Mouse (Mus musculus): ENCODE data around the gene Ppp2r5b. TPM values are rescaled to one million over a fixed set of nuclear protein-coding genes. Genes with fewer than 3 reads are reported as not detected.
A peak's percentile ranks its signal among the peaks of the same experiment; 100 is the strongest.

Gene Ppp2r5b
- total and polyA plus RNA-seq, 3 experiments = 2.8 to 9.8 (median 3.4) TPM

DNA sequence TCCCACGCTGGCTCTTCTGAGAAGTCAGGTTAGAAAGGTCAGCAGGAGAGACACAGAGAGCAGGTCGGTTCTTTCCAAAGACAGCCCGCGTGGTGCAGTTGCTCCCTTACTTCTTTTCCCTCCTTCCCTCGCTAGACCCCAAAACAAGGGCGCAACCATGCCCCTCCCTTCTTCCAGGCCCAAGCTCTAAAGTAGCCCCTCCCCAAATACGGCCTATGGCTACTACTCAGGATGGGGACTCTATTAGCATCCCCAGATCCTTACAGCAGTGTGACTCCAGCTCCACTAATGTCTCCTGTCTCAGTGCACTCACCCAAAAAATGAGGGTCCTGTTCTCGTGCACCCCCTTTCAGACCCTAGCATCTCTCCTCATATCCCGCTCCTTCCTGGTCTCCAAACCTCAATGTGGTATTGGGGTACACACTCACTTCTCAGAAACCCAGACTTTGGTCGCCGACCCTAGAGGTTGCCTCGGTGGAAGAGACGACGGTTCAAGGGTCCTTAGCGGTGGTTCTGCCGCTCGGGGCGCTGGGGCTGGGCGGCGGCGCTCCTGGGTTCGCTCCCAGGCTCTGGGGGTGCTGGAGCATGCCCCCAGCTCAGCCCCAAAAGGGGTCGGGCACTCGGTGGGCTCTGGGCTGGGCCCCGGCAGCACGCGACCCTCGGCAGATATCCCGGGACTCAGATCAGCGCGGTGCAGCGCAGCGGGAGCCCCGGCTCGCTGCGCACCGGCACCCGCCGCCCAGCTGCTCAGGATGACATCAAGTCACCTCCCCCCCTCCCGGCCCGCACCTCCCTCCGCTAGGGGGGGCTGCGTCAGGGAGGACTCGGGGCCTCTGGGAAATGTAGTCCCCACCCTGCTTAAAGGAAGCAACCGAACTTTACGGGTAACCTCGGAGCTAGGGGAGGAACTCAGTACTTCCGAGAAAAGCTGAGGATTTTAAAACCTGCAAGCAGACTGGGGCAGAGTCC is at the start of gene Ppp2r5b (continued):
- TF ChIP-seq ELF1 (IDR thresholded peaks at IDR 0.05; ENCODE audit: low read depth, low read length) = peak; percentile 60; the same call in 1 of the 2 replicates

DNA sequence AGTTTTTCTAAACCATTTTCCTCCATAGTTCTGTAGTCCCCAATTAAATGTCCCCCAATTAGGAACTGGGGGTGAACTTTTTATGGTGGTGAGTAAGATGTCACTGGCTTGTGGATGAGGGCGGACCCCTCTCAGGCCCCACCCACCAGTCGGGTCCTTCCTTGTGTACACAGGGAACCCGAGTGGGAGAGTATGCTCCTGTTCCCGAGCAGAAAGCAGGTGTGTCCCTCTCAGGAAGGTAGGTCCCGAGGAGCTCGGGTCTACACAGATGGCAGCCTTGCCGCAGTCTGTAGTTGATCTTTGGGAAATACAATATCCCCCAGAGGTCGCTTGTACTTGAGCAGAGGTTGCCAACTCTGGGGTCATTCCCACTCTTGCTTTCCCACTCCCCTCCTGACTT is 49.6 kb upstream of the Ppp2r5b start:
- Histone ChIP-seq H3K4me2 (ENCODE audit: insufficient read depth, low read depth, poor library complexity, severe bottlenecking) (no peak overlapping the region), H3K9me3 (replicated peaks; ENCODE audit: low read length) (no peaks in the 10 kb centered on the region), H3K79me2 (replicated peaks; ENCODE audit: control insufficient read depth, extremely low read depth, insufficient read depth, poor library complexity, severe bottlenecking) (peaks cover 87% of the 10 kb centered on the region), H3K36me3 (replicated peaks in 1 of 2; ENCODE audit: control insufficient read depth in 1 of 2, insufficient read depth in 1 of 2, low read length in 1 of 2) (peaks cover 89 to 94% of the 10 kb centered on the region in 2 experiments), H3K9ac (ENCODE audit: insufficient read depth, low read depth) (peak overlapping the region; percentile 25; the same call in 1 of the 2 replicates), H3K4me1 (ENCODE audit: control insufficient read depth in 1 of 2, insufficient read depth in 2 of 2) (peaks cover 61 to 94% of the 10 kb centered on the region in 2 experiments), H3K27me3 (replicated peaks) (no peaks in the 10 kb centered on the region), H3K27ac (ENCODE audit: insufficient read depth, low read depth) (peak overlapping the region; percentile 85), H3K4me3 (replicated peaks in 1 of 3; ENCODE audit: low read depth in 2 of 3, low read length in 2 of 3, poor library complexity in 1 of 3) (no peak overlapping the region)
- dilution Hi-C loops (cut with MboI; ENCODE audit: extremely low pct_ligation_motif_present, extremely low pct_unique_long_range_greater_than_20kb, low sequenced_read_pairs) = no loop called here
- TF ChIP-seq POLR2A (IDR thresholded peaks at IDR 0.05; ENCODE audit: low read depth, low read length) = no peak
- TF ChIP-seq BHLHE40 (IDR thresholded peaks at IDR 0.05; ENCODE audit: low read depth, low read length) = no peak
- no peak for TF ChIP-seq ZKSCAN1 (IDR thresholded peaks at IDR 0.05; ENCODE audit: borderline replicate concordance, low read depth, low read length)
- no peak for TF ChIP-seq ZNF384 (IDR thresholded peaks at IDR 0.05; ENCODE audit: low read depth, low read length)
- TF ChIP-seq KAT2A (IDR thresholded peaks at IDR 0.05; ENCODE audit: insufficient replicate concordance, low read length) = no peak
- no peak for TF ChIP-seq MYC (IDR thresholded peaks at IDR 0.05; ENCODE audit: low read depth, low read length)
- TF ChIP-seq MAZ (IDR thresholded peaks at IDR 0.05; ENCODE audit: low read depth, low read length) = no peak
- no peak for TF ChIP-seq GABPA (IDR thresholded peaks at IDR 0.05; ENCODE audit: insufficient replicate concordance, low read depth, low read length)
- no peak for TF ChIP-seq HCFC1 (IDR thresholded peaks at IDR 0.05; ENCODE audit: low read depth, low read length)
- TF ChIP-seq TCF12 (IDR thresholded peaks at IDR 0.05; ENCODE audit: low read depth, low read length) = no peak
- TF ChIP-seq UBTF (IDR thresholded peaks at IDR 0.05; ENCODE audit: low read depth, low read length) = no peak
- DNase-seq (ENCODE audit: extremely low read depth) = no peak
- in situ Hi-C loops (cut with MboI; ENCODE audit: low pct_ligation_motif_present, low pct_unique_long_range_greater_than_20kb, low sequenced_read_pairs) = no loop called here

DNA sequence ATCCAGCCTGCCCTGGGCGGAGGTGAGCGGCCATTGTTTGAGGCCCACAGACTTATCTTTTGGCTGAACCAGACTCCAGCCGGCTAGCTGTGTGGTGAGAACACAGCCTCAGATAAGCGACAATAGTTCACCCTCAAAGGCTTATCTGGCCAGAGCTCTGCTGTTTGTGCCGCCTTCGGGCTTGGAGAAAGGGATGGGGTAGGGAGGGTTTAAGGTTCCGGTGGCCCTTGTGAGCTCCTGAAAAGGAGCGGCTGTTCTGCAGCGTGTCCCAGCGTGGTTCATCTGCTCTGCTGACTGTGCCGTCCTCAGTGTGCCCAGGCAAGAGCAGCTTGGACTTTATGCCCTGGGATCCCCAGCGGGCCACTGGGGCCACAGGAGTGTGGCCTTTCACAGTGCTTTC is 48.8 kb upstream of the Ppp2r5b start:
- no peaks in the 10 kb centered on the region for H3K27me3 ChIP-seq (replicated peaks)
- H3K36me3 ChIP-seq (replicated peaks in 1 of 2; ENCODE audit: control insufficient read depth in 1 of 2, insufficient read depth in 1 of 2, low read length in 1 of 2) = peaks cover 88 to 93% of the 10 kb centered on the region in 2 experiments
- DNase-seq (ENCODE audit: extremely low read depth) = no peak
- H3K4me1 ChIP-seq (ENCODE audit: control insufficient read depth in 1 of 2, insufficient read depth in 2 of 2) = peaks cover 54 to 87% of the 10 kb centered on the region in 2 experiments
- dilution Hi-C loops (cut with MboI; ENCODE audit: extremely low pct_ligation_motif_present, extremely low pct_unique_long_range_greater_than_20kb, low sequenced_read_pairs) = no loop called here
- no peak overlapping the region for H3K4me2 ChIP-seq (ENCODE audit: insufficient read depth, low read depth, poor library complexity, severe bottlenecking)
- H3K9me3 ChIP-seq (replicated peaks; ENCODE audit: low read length) = no peaks in the 10 kb centered on the region
- peaks cover 87% of the 10 kb centered on the region for H3K79me2 ChIP-seq (replicated peaks; ENCODE audit: control insufficient read depth, extremely low read depth, insufficient read depth, poor library complexity, severe bottlenecking)
- TF ChIP-seq TCF12 (IDR thresholded peaks at IDR 0.05; ENCODE audit: low read depth, low read length) = no peak
- no peak for TF ChIP-seq MYC (IDR thresholded peaks at IDR 0.05; ENCODE audit: low read depth, low read length)
- no peak for TF ChIP-seq CHD1 (IDR thresholded peaks at IDR 0.05; ENCODE audit: low read depth, low read length)
- peak; percentile 10; the same call in 1 of the 2 replicates for TF ChIP-seq POLR2A (IDR thresholded peaks at IDR 0.05; ENCODE audit: low read depth, low read length)
- no peak for TF ChIP-seq MEF2A (IDR thresholded peaks at IDR 0.05; ENCODE audit: borderline replicate concordance, low read depth, low read length)
- TF ChIP-seq USF2 (conservative IDR thresholded peaks at IDR 0.05; ENCODE audit: low read depth, low read length) = no peak
- TF ChIP-seq POLR2AphosphoS2 (IDR thresholded peaks at IDR 0.05; ENCODE audit: low read depth, low read length) = no peak
- no peak for TF ChIP-seq MAZ (IDR thresholded peaks at IDR 0.05; ENCODE audit: low read depth, low read length)
- TF ChIP-seq ZC3H11A (IDR thresholded peaks at IDR 0.05; ENCODE audit: low read depth, low read length) = no peak
- H3K9ac ChIP-seq (ENCODE audit: insufficient read depth, low read depth) = no peak overlapping the region
- H3K27ac ChIP-seq (ENCODE audit: insufficient read depth, low read depth) = peak overlapping the region; percentile 85
- in situ Hi-C loops (cut with MboI; ENCODE audit: low pct_ligation_motif_present, low pct_unique_long_range_greater_than_20kb, low sequenced_read_pairs) = no loop called here
- no peak overlapping the region for H3K4me3 ChIP-seq (replicated peaks in 1 of 3; ENCODE audit: low read depth in 2 of 3, low read length in 2 of 3, poor library complexity in 1 of 3)
